Mouse (Mus musculus) lung, embryonic 14.5 days (tissue): ENCODE measurements at regions not wholly inside any gene's neighbourhood (a gene's known extent, or its start where the extent isn't known, plus 50 kb on each side); places are given as distances from the start of the nearest gene placed in this dataset.

Experiments used
- ATAC-seq: fragments of 200-750 bp; cut with Nextera tagmentation; 2 replicates; pipeline ENCODE4 v1.8.0; 2017; ENCODE audit warnings: mild to moderate bottlenecking, moderate TSS enrichment, moderate library complexity; ENCODE audit not compliant: insufficient read depth
- DNase-seq: peaks from one replicate; pipeline ENCODE4 v3.0.0-alpha.2; 2015
- H3K27ac ChIP-seq: fragments of 300-500 bp; sonication (generic); 2 replicates; pipeline ENCODE4 v1.5.1; 2014; ENCODE audit warnings: low read depth, mild to moderate bottlenecking, moderate library complexity
- H3K27me3 ChIP-seq: fragments of 300-500 bp; sonication (generic); 2 replicates; pipeline ENCODE4 v1.6.1; 2014; ENCODE audit warnings: low read length, control low read depth; ENCODE audit not compliant: insufficient read depth
- H3K36me3 ChIP-seq: fragments of 300-500 bp; sonication (generic); 2 replicates; pipeline ENCODE4 v1.6.1; 2014; ENCODE audit warnings: control low read depth; ENCODE audit not compliant: insufficient read depth
- H3K4me1 ChIP-seq: fragments of 300-500 bp; sonication (generic); 2 replicates; pipeline ENCODE4 v1.6.1; 2014; ENCODE audit warnings: antibody characterized with exemption, control low read depth; ENCODE audit not compliant: insufficient read depth
- H3K4me2 ChIP-seq: fragments of 300-500 bp; sonication (generic); 2 replicates; pipeline ENCODE4 v1.6.1; 2014; ENCODE audit warnings: mild to moderate bottlenecking
- H3K4me3 ChIP-seq: fragments of 300-500 bp; sonication (generic); 2 replicates; pipeline ENCODE4 v1.5.1; 2014; ENCODE audit warnings: low read depth, low read length
- H3K9ac ChIP-seq: fragments of 300-500 bp; sonication (generic); 2 replicates; pipeline ENCODE4 v1.6.1; 2014
- H3K9me3 ChIP-seq: fragments of 300-500 bp; sonication (generic); 2 replicates; pipeline ENCODE4 v1.6.1; 2016; ENCODE audit warnings: low read depth, low read length, control low read depth
- CTCF ChIP-seq: IDR thresholded peaks from 2 replicates; pipeline ENCODE4 v1.5.1; 2016; ENCODE audit warnings: antibody characterized with exemption, low read depth
- WGBS: fragments of 180-500 bp; shearing (Covaris S2); extraction: QIAGEN DNeasy Blood & Tissue Kit; methylation state at CpG from one replicate; pipeline ENCODE4 v1.1.7; 2014; 5-methylcytosine and 5-hydroxymethylcytosine counted together

- Histone ChIP-seq H3K27ac (no peak overlapping the region), H3K9me3 (no peaks in the 10 kb centered on the region), H3K27me3 (no peaks in the 10 kb centered on the region), H3K4me1 (no peaks in the 10 kb centered on the region), H3K9ac (no peak overlapping the region), H3K4me2 (no peak overlapping the region), H3K36me3 (no peaks in the 10 kb centered on the region), H3K4me3 (no peak overlapping the region)
- DNase-seq: no peak
- ATAC-seq: no peak
- TF ChIP-seq CTCF: no peak
- 61% methylated on average over 2 of the region's 2 CpGs for WGBS
Observed at GRCm38 (mm10) chr11:10798079-10798478, 315.9 kb upstream of the Vwc2 start.

- no peak overlapping the region for H3K27ac ChIP-seq
- DNase-seq (no peak), ATAC-seq (no peak)
- WGBS: 72% methylated on average over 3 of the region's 3 CpGs
- TF ChIP-seq CTCF: no peak
- no peak overlapping the region for H3K9ac ChIP-seq
- H3K4me3 ChIP-seq: no peak overlapping the region
- no peaks in the 10 kb centered on the region for H3K4me1 ChIP-seq
- H3K36me3 ChIP-seq: no peaks in the 10 kb centered on the region
- no peaks in the 10 kb centered on the region for H3K9me3 ChIP-seq
- no peaks in the 10 kb centered on the region for H3K27me3 ChIP-seq
- H3K4me2 ChIP-seq: no peak overlapping the region
Observed at GRCm38 (mm10) chr11:10840191-10840590, 273.8 kb upstream of the Vwc2 start.

GRCm38 (mm10) chr11:10841083-10841482 is 272.9 kb upstream of the Vwc2 start:
- H3K36me3 ChIP-seq: no peaks in the 10 kb centered on the region
- TF ChIP-seq CTCF: no peak
- H3K4me1 ChIP-seq: no peaks in the 10 kb centered on the region
- no peak overlapping the region for H3K27ac ChIP-seq
- DNase-seq: no peak
- H3K27me3 ChIP-seq: no peaks in the 10 kb centered on the region
- H3K9ac ChIP-seq: no peak overlapping the region
- no peak for ATAC-seq
- no peaks in the 10 kb centered on the region for H3K9me3 ChIP-seq
- 59% methylated on average over 4 of the region's 4 CpGs for WGBS
- no peak overlapping the region for H3K4me3 ChIP-seq
- no peak overlapping the region for H3K4me2 ChIP-seq

DNA sequence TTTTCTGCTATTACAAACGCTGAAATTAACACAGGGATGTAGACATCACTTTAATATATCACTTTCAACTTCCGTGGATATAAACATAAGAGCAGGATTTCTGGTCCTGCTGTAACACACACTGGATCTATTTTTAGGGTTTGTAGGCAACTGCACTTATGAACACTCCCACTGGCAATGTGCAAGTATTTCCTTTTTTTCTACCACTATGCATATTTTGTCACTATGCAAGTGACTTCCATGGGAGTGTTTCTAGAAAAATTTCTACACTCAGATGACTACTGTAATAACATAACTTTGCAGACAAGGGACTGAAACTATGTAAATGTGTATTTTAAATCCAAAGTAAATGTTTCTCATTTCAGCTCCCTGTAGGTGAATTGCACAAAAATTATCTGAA is 241.8 kb upstream of the Vwc2 start:
- H3K9me3 ChIP-seq: no peaks in the 10 kb centered on the region
- no peaks in the 10 kb centered on the region for H3K36me3 ChIP-seq
- no peaks in the 10 kb centered on the region for H3K4me1 ChIP-seq
- no peak overlapping the region for H3K9ac ChIP-seq
- 43% methylated on average over 2 of the region's 2 CpGs for WGBS
- no peak overlapping the region for H3K4me3 ChIP-seq
- no peak overlapping the region for H3K27ac ChIP-seq
- no peak overlapping the region for H3K4me2 ChIP-seq
- DNase-seq (peak; percentile 1), ATAC-seq (no peak)
- no peak for TF ChIP-seq CTCF
- H3K27me3 ChIP-seq: no peaks in the 10 kb centered on the region

GRCm38 (mm10) chr11:10893302-10893701 is 220.7 kb upstream of the Vwc2 start:
- no peak for TF ChIP-seq CTCF
- Histone ChIP-seq H3K9me3 (no peaks in the 10 kb centered on the region), H3K4me2 (no peak overlapping the region), H3K4me3 (no peak overlapping the region), H3K9ac (no peak overlapping the region), H3K36me3 (no peaks in the 10 kb centered on the region), H3K4me1 (no peaks in the 10 kb centered on the region), H3K27ac (no peak overlapping the region), H3K27me3 (no peaks in the 10 kb centered on the region)
- ATAC-seq (no peak), DNase-seq (no peak)
- 60% methylated on average over 3 of the region's 3 CpGs for WGBS

- ATAC-seq (no peak), DNase-seq (no peak)
- TF ChIP-seq CTCF: no peak
- Histone ChIP-seq H3K4me2 (no peak overlapping the region), H3K9me3 (no peaks in the 10 kb centered on the region), H3K4me3 (no peak overlapping the region), H3K36me3 (no peaks in the 10 kb centered on the region), H3K9ac (no peak overlapping the region), H3K27me3 (no peaks in the 10 kb centered on the region), H3K27ac (no peak overlapping the region), H3K4me1 (no peaks in the 10 kb centered on the region)
- WGBS: 79% methylated on average over 1 of the region's 1 CpGs
Observed at GRCm38 (mm10) chr11:10923998-10924397, 190.0 kb upstream of the Vwc2 start.

GRCm38 (mm10) chr11:10952914-10953313 is 161.1 kb upstream of the Vwc2 start:
- no peaks in the 10 kb centered on the region for H3K36me3 ChIP-seq
- no peak overlapping the region for H3K4me3 ChIP-seq
- H3K9ac ChIP-seq: no peak overlapping the region
- ATAC-seq (no peak), DNase-seq (no peak)
- no peaks in the 10 kb centered on the region for H3K9me3 ChIP-seq
- H3K27me3 ChIP-seq: no peaks in the 10 kb centered on the region
- H3K4me2 ChIP-seq: no peak overlapping the region
- H3K27ac ChIP-seq: no peak overlapping the region
- H3K4me1 ChIP-seq: no peaks in the 10 kb centered on the region
- no peak for TF ChIP-seq CTCF
- WGBS: 64% methylated on average over 4 of the region's 4 CpGs
